In the genomic region with DNA sequence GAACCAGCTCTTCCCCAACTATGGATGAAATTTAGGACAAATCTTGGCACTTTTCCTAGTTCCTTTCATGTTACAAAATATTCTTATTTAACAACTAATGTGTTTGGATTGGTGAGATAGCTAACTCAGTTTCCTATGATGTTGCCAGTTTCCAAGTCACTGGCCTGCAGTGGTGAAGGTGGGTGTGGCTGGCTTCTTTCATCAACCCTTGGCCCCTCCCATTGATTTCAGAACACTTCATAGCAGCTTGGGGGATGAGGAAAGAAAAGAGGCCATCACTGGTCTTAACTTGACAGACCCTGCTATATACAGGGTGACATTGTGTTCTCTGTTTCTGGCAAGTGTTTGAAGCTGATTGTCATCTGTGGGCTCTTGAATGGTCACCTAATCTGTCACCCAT, we compare ENCODE assay signal across 12 mouse cellular contexts.
"Had no signal": no experiment of that assay in that cellular context is flagged by ENCODE, and none has a peak within 500 bp of the region (broad histone marks: within the 10 kb centered on the region; RNA-seq: fewer than 3 reads in every experiment).

No protein-coding gene starts in this region.

- H3K4me2 ChIP-seq: limb, embryonic 13.5 days; neural tube, embryonic 12.5 days had no signal

- H3K27me3 ChIP-seq: limb, embryonic 13.5 days had no signal

- H3K27ac ChIP-seq: limb, embryonic 13.5 days; liver, embryonic 14.5 days; midbrain, embryonic 10.5 days; neural tube, embryonic 12.5 days had no signal

- DNase-seq: kidney, adult 18-20 months; kidney, postnatal 25 days; left cerebral cortex, postnatal 4 days; lung, adult 2 months; lung, postnatal 14 days; midbrain, embryonic 14.5 days; thymus, adult 18-20 months; thymus, postnatal 14 days had no signal

- H3K9me3 ChIP-seq: limb, embryonic 13.5 days; midbrain, embryonic 10.5 days; neural tube, embryonic 12.5 days had no signal

- H3K36me3 ChIP-seq: limb, embryonic 13.5 days; midbrain, embryonic 10.5 days; neural tube, embryonic 12.5 days had no signal

- H3K9ac ChIP-seq: limb, embryonic 13.5 days; liver, embryonic 14.5 days; neural tube, embryonic 12.5 days had no signal

- H3K4me3 ChIP-seq: limb, embryonic 13.5 days; midbrain, embryonic 10.5 days; neural tube, embryonic 12.5 days had no signal
